Mouse (Mus musculus): ENCODE measurements around the gene Tmem150b.

Gene Tmem150b

DNA sequence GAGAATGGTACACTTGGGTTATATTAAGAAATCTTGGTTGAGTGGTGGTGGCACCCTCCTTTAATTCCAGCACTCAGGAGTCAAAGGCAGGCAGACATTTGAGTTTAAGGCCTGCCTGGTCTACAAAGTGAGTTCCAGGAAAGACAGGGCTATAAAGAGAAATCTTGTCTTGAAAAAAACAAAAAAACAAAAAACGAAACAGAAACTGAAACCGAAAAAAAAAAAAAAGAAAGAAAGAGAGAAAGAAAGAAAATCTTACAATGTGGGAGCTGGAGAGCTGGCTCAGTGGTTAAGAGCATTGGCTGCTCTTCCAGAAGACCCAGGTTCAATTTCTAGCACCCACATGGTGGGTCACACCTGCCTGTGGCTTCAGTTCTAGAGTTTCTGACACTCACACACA lies 61.3 kb downstream of the Tmem150b start:
- no peak for DNase-seq (ENCODE audit: low read depth, low spot score)

DNA sequence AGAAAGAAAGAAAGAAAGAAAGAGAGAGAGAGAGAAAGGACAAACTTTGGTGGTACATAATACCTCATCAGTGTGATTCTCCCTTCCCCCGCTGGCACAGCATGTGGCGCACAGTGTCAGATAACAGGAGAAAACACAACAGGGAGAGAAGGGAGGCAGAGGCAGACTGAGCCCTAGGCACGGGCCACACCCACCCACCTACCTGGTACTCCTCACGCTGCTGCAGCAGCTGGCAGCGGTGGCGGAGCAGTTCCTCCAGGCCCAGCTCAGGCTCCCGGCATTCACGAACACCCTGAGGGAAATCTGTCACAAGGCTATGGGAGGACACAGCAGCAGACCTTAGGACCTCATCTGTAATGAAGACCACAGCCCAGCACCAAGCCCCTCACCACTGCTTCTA lies 61.9 kb downstream of the Tmem150b start:
- no peak for DNase-seq (ENCODE audit: low read depth, low spot score)

GRCm38 (mm10) chr7:4659911-4660443 lies 65.1 kb downstream of the Tmem150b start:
- DNase-seq (ENCODE audit: low read depth, low spot score): no peak

- peak; percentile 96 for DNase-seq (ENCODE audit: low read depth, low spot score)
Observed at GRCm38 (mm10) chr7:4658912-4659551, 66.0 kb downstream of the Tmem150b start, which contains the start of gene Ppp6r1. Gene Ppp6r1 (minus strand): TSS chr7:4659019.

- DNase-seq (ENCODE audit: low read depth, low spot score): peak; percentile 37
Observed at GRCm38 (mm10) chr7:4658128-4658907, 66.7 kb downstream of the Tmem150b start.

GRCm38 (mm10) chr7:4657521-4658127 lies 67.4 kb downstream of the Tmem150b start:
- DNase-seq (ENCODE audit: low read depth, low spot score): no peak

Data from R1 (cell line).